Mouse (Mus musculus) hindbrain, embryonic 13.5 days (tissue): ENCODE measurements around the gene Cyp39a1. TPM values are rescaled to one million over a fixed set of nuclear protein-coding genes. Genes with fewer than 3 reads are reported as not detected.

Source experiments
- ATAC-seq: fragments of 200-750 bp; cut with Nextera tagmentation; 2 replicates; pipeline ENCODE4 v1.8.0; 2017; ENCODE audit warnings: moderate TSS enrichment; ENCODE audit not compliant: low FRiP score
- H3K27ac ChIP-seq: fragments of 300-500 bp; sonication (generic); 2 replicates; pipeline ENCODE4 v1.5.1; 2015; ENCODE audit warnings: inconsistent platforms, mild to moderate bottlenecking, moderate library complexity
- H3K27me3 ChIP-seq: fragments of 300-500 bp; sonication (generic); 2 replicates; pipeline ENCODE4 v1.6.1; 2015; ENCODE audit warnings: mild to moderate bottlenecking, inconsistent platforms
- H3K36me3 ChIP-seq: fragments of 300-500 bp; sonication (generic); 2 replicates; pipeline ENCODE4 v1.6.1; 2015; ENCODE audit warnings: mild to moderate bottlenecking, inconsistent platforms
- H3K4me1 ChIP-seq: fragments of 300-500 bp; sonication (generic); replicated peaks from 2 replicates; pipeline ENCODE4 v1.6.1; 2015; ENCODE audit warnings: inconsistent platforms
- H3K4me2 ChIP-seq: fragments of 300-500 bp; sonication (generic); 2 replicates; pipeline ENCODE4 v1.6.1; 2015; ENCODE audit warnings: inconsistent platforms, mild to moderate bottlenecking, moderate library complexity
- H3K4me3 ChIP-seq: fragments of 300-500 bp; sonication (generic); 2 replicates; pipeline ENCODE4 v1.5.1; 2015; ENCODE audit warnings: mild to moderate bottlenecking, inconsistent platforms
- H3K9ac ChIP-seq: fragments of 300-500 bp; sonication (generic); 2 replicates; pipeline ENCODE4 v1.6.1; 2015; ENCODE audit warnings: mild to moderate bottlenecking, inconsistent platforms
- H3K9me3 ChIP-seq: fragments of 300-500 bp; sonication (generic); 2 replicates; pipeline ENCODE4 v1.6.1; 2016; ENCODE audit warnings: inconsistent platforms
- WGBS: fragments of 180-500 bp; shearing (Covaris S2); methylation state at CpG from one replicate; pipeline ENCODE4 v1.1.7; 2015; 5-methylcytosine and 5-hydroxymethylcytosine counted together
- polyA plus RNA-seq: library from polyadenylated mRNA; unstranded; fragments of >200 nt; fragmentation: Nextera tagmentation; extraction: Ambion mirVana; gene quantifications from 2 replicates; pipeline ENCODE4 v1.2.1, GENCODE M21; 2015

Cyp39a1 gene
- polyA plus RNA-seq: 14.3 and 16.8 TPM in 2 replicates

- Histone ChIP-seq H3K4me2 (peak within 1 kb of the TSS; percentile 60), H3K9ac (peak within 1 kb of the TSS; percentile 92), H3K36me3 (peaks cover 17% of the 10 kb centered on the region), H3K27me3 (no peaks in the 10 kb centered on the region), H3K9me3 (no peaks in the 10 kb centered on the region), H3K4me3 (peak within 1 kb of the TSS; percentile 89), H3K27ac (peak within 1 kb of the TSS; percentile 83), H3K4me1 (peaks cover 22% of the 10 kb centered on the region)
- WGBS: under 1% methylated on average over 17 of the region's 17 CpGs
- ATAC-seq: no peak
Measured at GRCm38 (mm10) chr17:43667290-43667843, at the start of gene Cyp39a1. Gene Cyp39a1 (plus strand): TSS chr17:43667425.

GRCm38 (mm10) chr17:43619156-43619555 is 48.1 kb upstream of the Cyp39a1 start:
- H3K4me1 ChIP-seq: no peaks in the 10 kb centered on the region
- H3K9ac ChIP-seq: no peak overlapping the region
- no peaks in the 10 kb centered on the region for H3K27me3 ChIP-seq
- no peaks in the 10 kb centered on the region for H3K36me3 ChIP-seq
- H3K9me3 ChIP-seq: no peaks in the 10 kb centered on the region
- no peak overlapping the region for H3K4me3 ChIP-seq
- H3K4me2 ChIP-seq: no peak overlapping the region
- H3K27ac ChIP-seq: no peak overlapping the region
- WGBS: 94% methylated on average over 9 of the region's 9 CpGs
- ATAC-seq: no peak

GRCm38 (mm10) chr17:43622076-43622475 is 45.1 kb upstream of the Cyp39a1 start:
- peaks cover 6% of the 10 kb centered on the region; the same call in 1 of the 2 replicates for H3K9me3 ChIP-seq
- WGBS: 91% methylated on average over 10 of the region's 10 CpGs
- H3K9ac ChIP-seq: no peak overlapping the region
- H3K4me1 ChIP-seq: no peaks in the 10 kb centered on the region
- H3K27me3 ChIP-seq: peaks cover 4% of the 10 kb centered on the region; the same call in 1 of the 2 replicates
- H3K36me3 ChIP-seq: no peaks in the 10 kb centered on the region
- no peak overlapping the region for H3K4me2 ChIP-seq
- no peak overlapping the region for H3K27ac ChIP-seq
- ATAC-seq: no peak
- no peak overlapping the region for H3K4me3 ChIP-seq

- whole genome bisulfite sequencing: 93% methylated on average over 10 of the region's 10 CpGs
Measured at GRCm38 (mm10) chr17:43628246-43628645, 39.0 kb upstream of the Cyp39a1 start.

GRCm38 (mm10) chr17:43629026-43629495 is 38.2 kb upstream of the Cyp39a1 start:
- Histone ChIP-seq H3K4me2 (peak overlapping the region; percentile 88), H3K9ac (peak overlapping the region; percentile 71), H3K4me1 (peaks cover 19% of the 10 kb centered on the region), H3K9me3 (peaks cover 12% of the 10 kb centered on the region; the same call in 1 of the 2 replicates), H3K27me3 (peaks cover 50% of the 10 kb centered on the region), H3K4me3 (peak overlapping the region; percentile 49), H3K27ac (no peak overlapping the region), H3K36me3 (no peaks in the 10 kb centered on the region)
- 0 out of 2 replicates have a peak, but pooled peaks have one; percentile 40 for ATAC-seq
- WGBS: 20% methylated on average over 24 of the region's 24 CpGs

More at GRCm38 (mm10) chr17:43628246-43628645, 39.0 kb upstream of the Cyp39a1 start:
- ATAC-seq: no peak
- no peak overlapping the region for H3K9ac ChIP-seq
- H3K27me3 ChIP-seq: peaks cover 50% of the 10 kb centered on the region
- peaks cover 19% of the 10 kb centered on the region for H3K4me1 ChIP-seq
- H3K4me3 ChIP-seq: no peak overlapping the region
- H3K27ac ChIP-seq: no peak overlapping the region
- no peaks in the 10 kb centered on the region for H3K36me3 ChIP-seq
- H3K4me2 ChIP-seq: no peak overlapping the region
- H3K9me3 ChIP-seq: peaks cover 12% of the 10 kb centered on the region; the same call in 1 of the 2 replicates

- no peaks in the 10 kb centered on the region for H3K36me3 ChIP-seq
- WGBS: 3% methylated on average over 81 of the region's 83 CpGs
- H3K4me3 ChIP-seq: peak within 1 kb of the TSS; percentile 49
- peaks cover 50% of the 10 kb centered on the region for H3K27me3 ChIP-seq
- H3K9ac ChIP-seq: peak within 1 kb of the TSS; percentile 71
- no peak within 1 kb of the TSS for H3K27ac ChIP-seq
- H3K4me1 ChIP-seq: peaks cover 19% of the 10 kb centered on the region
- H3K4me2 ChIP-seq: peak within 1 kb of the TSS; percentile 88
- peak; percentile 68 for ATAC-seq
- H3K9me3 ChIP-seq: peaks cover 12% of the 10 kb centered on the region; the same call in 1 of the 2 replicates
Measured at GRCm38 (mm10) chr17:43629496-43630426, 37.5 kb upstream of the Cyp39a1 start, which contains the start of gene Tdrd6. Gene Tdrd6 (minus strand): TSS chr17:43630299.

GRCm38 (mm10) chr17:43630427-43630760 is 36.8 kb upstream of the Cyp39a1 start:
- H3K27me3 ChIP-seq: peaks cover 50% of the 10 kb centered on the region
- H3K9me3 ChIP-seq: peaks cover 12% of the 10 kb centered on the region; the same call in 1 of the 2 replicates
- peak overlapping the region; percentile 71 for H3K9ac ChIP-seq

GRCm38 (mm10) chr17:43637146-43637545 is 30.1 kb upstream of the Cyp39a1 start:
- no peak for ATAC-seq
- Histone ChIP-seq H3K4me3 (no peak overlapping the region), H3K9ac (no peak overlapping the region), H3K36me3 (peaks cover 13% of the 10 kb centered on the region), H3K27me3 (peaks cover 4% of the 10 kb centered on the region; the same call in 1 of the 2 replicates), H3K4me1 (peaks cover 3% of the 10 kb centered on the region; the same call in 1 of the 2 replicates), H3K9me3 (no peaks in the 10 kb centered on the region), H3K27ac (no peak overlapping the region), H3K4me2 (no peak overlapping the region)
- 96% methylated on average over 4 of the region's 4 CpGs for WGBS

More at GRCm38 (mm10) chr17:43630427-43630760, 36.8 kb upstream of the Cyp39a1 start:
- peak overlapping the region; percentile 88 for H3K4me2 ChIP-seq
- peak overlapping the region; percentile 49 for H3K4me3 ChIP-seq
- H3K36me3 ChIP-seq: no peaks in the 10 kb centered on the region
- no peak overlapping the region for H3K27ac ChIP-seq
- H3K4me1 ChIP-seq: peaks cover 19% of the 10 kb centered on the region
- 39% methylated on average over 13 of the region's 13 CpGs for WGBS
- peak; percentile 9; the same call in 1 of the 2 replicates for ATAC-seq

GRCm38 (mm10) chr17:43640825-43641224 is 26.4 kb upstream of the Cyp39a1 start:
- Histone ChIP-seq H3K27me3 (no peaks in the 10 kb centered on the region), H3K4me2 (no peak overlapping the region), H3K27ac (no peak overlapping the region), H3K4me1 (peaks cover 3% of the 10 kb centered on the region; the same call in 1 of the 2 replicates), H3K4me3 (no peak overlapping the region), H3K9me3 (no peaks in the 10 kb centered on the region), H3K36me3 (peaks cover 48% of the 10 kb centered on the region), H3K9ac (no peak overlapping the region)
- no peak for ATAC-seq
- 91% methylated on average over 1 of the region's 1 CpGs for WGBS

GRCm38 (mm10) chr17:43643191-43643590 is 24.0 kb upstream of the Cyp39a1 start:
- H3K4me3 ChIP-seq: no peak overlapping the region
- no peak overlapping the region for H3K9ac ChIP-seq
- no peak overlapping the region for H3K27ac ChIP-seq
- H3K4me1 ChIP-seq: peaks cover 3% of the 10 kb centered on the region; the same call in 1 of the 2 replicates
- H3K27me3 ChIP-seq: no peaks in the 10 kb centered on the region
- no peak overlapping the region for H3K4me2 ChIP-seq
- no peak for ATAC-seq
- no peaks in the 10 kb centered on the region for H3K9me3 ChIP-seq
- whole genome bisulfite sequencing: 81% methylated on average over 7 of the region's 7 CpGs
- H3K36me3 ChIP-seq: peaks cover 60% of the 10 kb centered on the region

GRCm38 (mm10) chr17:43644375-43644774 is 22.9 kb upstream of the Cyp39a1 start:
- Histone ChIP-seq H3K4me3 (no peak overlapping the region), H3K27me3 (no peaks in the 10 kb centered on the region), H3K36me3 (peaks cover 68% of the 10 kb centered on the region), H3K4me1 (peaks cover under 1% of the 10 kb centered on the region; the same call in 1 of the 2 replicates), H3K27ac (no peak overlapping the region), H3K4me2 (no peak overlapping the region), H3K9me3 (no peaks in the 10 kb centered on the region), H3K9ac (no peak overlapping the region)
- WGBS: 88% methylated on average over 7 of the region's 7 CpGs
- ATAC-seq: no peak

- H3K27ac ChIP-seq: no peak overlapping the region
- no peaks in the 10 kb centered on the region for H3K27me3 ChIP-seq
- no peak overlapping the region for H3K4me3 ChIP-seq
- 95% methylated on average over 3 of the region's 3 CpGs for WGBS
- H3K9ac ChIP-seq: no peak overlapping the region
- ATAC-seq: no peak
- no peaks in the 10 kb centered on the region for H3K9me3 ChIP-seq
- peaks cover 74% of the 10 kb centered on the region for H3K36me3 ChIP-seq
- no peaks in the 10 kb centered on the region for H3K4me1 ChIP-seq
- no peak overlapping the region for H3K4me2 ChIP-seq
Measured at GRCm38 (mm10) chr17:43645136-43645535, 22.1 kb upstream of the Cyp39a1 start.
